Mouse (Mus musculus) v-Abl transformed pro-B cells (cell line): ENCODE measurements around the gene Igsf11.

Experiments used
- in situ Hi-C, 2 experiments: fragments of 400-800 bp; cut with MboI; formaldehyde crosslinking; loops; one replicate each; pipeline ENCODE4 v1.15.1; 2025; ENCODE audit not compliant: unreplicated experiment in 2 of 2

The Igsf11 gene

DNA sequence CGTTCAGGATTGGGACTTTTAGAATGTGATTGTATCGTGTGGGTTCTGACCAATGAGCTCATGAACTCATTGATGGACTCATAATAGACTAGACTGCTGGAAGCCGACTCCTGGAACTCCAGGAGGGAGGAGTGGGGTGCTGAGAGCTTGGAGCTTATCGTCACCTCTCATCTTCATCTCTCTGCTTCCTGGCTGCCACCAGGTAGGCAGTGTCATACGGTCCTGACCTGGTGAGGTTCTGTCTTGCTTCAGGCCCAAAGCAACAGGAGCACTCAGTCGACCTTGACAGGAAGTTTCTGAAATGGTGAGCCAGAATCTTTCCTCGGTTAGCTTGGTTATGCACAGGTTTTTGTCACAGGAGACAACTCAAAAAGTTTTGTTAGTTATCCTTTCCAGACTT is at the start of gene Igsf11:
Gene Igsf11 (plus strand): TSS at position 301 of the 400 bp plus-strand sequence.
- in situ Hi-C loops: no loop called here

DNA sequence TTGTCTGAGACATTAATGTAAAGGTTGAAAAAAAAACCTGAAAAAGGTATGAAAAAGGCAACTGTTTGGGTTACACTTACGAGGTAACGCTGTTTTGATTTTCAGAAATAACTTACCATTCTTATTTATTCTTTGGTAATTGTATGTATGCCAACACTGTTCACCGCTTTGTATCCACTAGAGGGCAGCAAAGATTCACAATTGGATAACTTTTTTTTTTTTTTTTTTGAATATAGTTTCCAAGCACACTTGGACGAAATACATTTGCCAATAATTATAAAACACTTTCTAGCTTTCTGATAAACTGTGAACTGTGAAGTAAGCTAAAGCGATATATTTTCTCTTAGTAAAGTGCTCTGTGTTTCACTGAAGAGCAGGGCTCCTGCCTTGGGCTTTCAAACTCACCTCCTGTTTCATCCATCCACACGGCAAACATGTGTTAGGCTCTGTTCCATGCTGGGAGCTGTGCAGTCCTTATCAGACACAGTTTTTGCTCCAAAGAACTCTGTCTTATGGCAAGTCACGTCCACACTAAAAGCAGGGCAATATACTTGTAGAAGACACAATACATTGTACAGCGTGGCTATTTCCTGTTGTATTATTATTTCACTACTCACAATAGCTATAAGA is 34.2 kb upstream of the Igsf11 start:
- in situ Hi-C loops: loop anchor here (5.0 to 10.0 kb wide), 2 partner anchors 194 to 197 kb away; no protein-coding TSS in a partner anchor

DNA sequence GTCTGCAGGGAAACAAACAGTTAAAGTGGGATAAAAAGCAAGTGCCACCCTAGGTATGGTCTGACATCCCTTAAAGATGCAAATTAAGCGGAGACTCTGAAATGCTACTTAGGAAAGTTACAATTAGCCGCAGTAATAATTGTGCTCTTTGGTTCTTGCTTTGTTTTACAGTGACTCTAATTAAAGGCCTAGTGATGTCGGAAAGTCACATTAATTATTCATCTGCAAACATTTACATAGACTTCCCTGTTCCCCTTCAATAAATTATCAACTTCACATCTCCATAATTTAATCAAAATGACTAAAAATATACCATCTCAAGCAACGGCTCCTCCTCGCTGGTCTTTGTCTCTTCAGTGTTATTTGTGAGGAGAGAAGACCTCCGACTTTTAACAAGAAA is 31.9 kb upstream of the Igsf11 start:
- in situ Hi-C loops: no loop called here

DNA sequence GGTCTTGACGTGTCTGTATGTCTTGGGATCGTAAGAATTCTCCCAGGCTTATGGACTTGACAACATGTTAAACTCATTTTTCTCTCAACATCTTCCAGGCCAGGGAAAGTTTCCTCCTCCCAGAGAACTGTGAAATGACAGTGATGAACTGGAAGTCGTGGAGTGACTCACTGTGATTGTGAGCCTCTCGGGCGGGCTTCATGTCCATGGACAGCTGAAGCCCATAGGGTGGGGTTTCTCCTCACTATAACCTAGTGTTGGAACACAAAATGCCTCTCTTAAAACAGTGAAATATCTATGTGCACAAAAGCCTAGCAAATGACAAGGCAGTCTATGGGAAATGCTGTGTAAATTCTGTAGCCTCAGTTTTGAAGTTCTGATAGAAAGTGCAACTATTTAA is 28.1 kb upstream of the Igsf11 start:
- in situ Hi-C loops: no loop called here

DNA sequence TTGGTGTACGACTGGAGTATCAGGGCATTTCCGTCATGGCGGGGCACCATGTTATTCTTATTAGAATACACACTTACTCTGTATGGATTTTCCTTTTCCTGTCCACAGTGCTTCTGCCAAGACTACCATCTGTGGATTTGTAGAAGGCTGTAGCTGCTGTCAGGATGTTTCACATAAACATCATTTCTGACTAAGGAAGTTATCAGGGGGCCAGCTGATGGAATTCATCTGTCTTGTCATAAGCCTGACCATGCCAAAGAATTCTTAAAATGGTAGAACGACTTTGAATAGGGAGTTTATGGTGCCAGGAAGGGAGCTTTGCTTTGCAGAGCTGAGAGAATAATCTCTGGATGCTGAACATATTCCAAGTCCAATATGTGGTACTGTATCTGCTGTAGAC is 19.2 kb upstream of the Igsf11 start:
- in situ Hi-C loops: no loop called here

DNA sequence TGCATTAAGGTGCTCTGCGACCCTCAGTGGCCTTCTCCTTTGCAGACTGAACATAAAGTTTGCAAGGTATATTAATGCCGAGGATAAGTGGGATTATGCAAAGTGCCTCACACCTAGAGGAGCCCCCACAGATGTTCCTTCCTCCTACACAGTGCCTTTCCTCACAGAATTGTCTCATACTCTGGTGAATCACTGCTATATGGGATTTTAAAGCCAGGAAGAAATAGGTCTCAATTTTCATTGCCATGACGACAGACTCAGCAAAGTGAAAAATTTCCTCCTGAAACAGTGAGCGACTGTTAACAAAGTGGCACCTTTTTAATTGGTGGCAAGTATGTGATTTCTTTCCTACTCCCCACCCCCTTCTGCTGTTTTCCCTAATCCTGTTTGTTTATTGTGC is 18.0 kb upstream of the Igsf11 start:
- in situ Hi-C loops: no loop called here

DNA sequence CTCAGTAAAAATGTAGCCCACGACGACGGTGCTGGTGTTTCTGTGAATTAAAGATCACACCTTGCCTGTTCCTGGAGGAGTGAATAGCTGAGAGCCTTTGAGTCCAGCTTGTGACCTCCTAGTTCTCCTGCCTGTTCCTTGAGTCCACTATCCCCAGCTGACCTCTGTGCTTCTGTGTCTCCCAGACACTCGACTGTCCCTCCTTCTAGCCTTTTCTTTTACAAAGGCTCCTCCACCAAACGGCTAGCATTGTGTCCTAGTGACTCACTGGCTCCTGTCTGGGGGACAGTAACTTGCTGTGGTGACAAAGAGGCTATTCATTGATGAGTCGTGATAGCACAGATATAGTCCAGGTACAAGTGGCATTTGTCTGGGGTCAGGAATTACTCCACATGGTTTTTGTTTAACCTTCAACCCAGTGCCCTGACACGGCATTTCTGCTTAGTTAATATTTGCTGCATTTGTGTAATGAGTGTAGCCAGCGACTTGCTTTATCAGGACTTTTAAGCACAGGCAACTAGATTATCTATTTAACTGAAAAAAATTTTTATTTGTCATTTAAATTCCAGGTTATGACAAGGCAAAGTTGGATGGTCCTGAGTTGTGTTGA is 6.5 kb downstream of the Igsf11 start:
- in situ Hi-C loops: no loop called here

DNA sequence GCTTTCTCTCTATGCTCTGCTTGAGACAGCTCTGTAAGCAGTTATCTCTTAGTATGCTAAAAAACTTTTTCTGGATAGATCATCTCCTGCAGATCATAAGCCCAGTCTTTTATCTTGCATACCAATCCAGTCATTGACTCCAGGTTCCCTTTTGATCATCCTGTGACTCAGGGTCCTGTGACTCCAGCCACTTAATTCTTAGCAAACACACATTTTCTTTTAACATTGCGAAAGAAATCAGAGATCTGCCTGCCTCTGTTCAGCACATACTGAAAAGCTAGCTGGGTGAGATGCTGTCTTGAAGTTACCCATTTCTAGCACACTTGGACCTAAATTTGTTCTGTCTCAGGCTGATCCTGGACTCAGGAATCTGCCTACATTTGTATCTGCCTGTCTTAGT is 7.6 kb downstream of the Igsf11 start:
- in situ Hi-C loops: loop anchor here in 1 of 2 experiments (10.0 kb wide), 1 partner anchor 155 kb away; no protein-coding TSS in a partner anchor

DNA sequence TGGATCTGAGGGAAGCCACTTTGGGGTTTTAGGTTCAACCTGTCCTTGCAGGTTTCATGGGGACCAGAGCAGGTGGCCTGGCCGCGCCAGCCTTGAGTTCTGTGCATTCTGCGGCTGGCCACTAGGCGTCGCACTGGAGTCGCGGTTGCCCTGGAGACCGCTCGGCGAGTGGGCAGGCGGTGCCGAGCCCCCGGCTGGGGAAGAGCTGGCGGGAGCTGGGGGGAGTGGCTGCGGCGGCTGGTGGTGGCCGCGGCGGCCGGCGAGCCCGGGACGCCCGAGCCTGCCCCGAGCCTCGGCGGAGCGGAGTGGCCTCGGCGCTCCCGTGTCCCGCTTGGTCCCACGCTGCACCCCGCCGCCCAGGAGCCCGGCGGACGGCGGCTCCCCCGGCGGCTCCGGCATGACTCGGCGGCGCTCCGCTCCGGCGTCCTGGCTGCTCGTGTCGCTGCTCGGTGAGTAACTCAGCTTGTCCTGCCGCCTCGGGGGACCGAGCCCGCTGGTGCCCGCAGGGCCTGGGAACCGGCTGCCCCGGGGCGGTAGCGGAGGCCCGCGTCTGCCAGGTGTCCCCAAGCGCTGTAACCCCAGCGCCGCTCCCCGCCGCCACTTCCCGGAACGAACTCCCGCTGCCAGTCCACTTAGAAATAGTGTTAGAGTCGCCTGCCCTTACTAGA is 9.8 kb downstream of the Igsf11 start:
- in situ Hi-C loops: loop anchor here in 1 of 2 experiments (10.0 kb wide), 1 partner anchor 153 kb away; no protein-coding TSS in a partner anchor

DNA sequence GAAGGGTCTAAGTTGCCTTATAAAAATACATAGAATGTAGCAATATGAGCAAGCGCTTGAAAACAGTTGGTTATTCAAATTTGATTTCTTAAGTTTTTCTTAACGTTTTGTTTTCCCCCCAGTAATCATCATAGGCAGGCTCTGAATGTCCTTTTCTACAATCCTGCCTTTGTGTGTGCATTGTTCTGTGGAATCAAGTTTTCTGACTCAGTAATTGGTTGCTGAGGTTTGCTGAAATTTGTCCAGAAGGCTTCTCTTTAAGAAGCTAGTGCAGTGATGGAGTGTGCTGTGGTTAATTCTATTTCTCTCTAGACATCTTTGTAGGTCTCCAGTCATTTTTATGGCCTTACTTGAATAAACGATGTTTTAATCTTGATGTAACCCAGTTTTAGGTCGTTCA is 10.5 kb downstream of the Igsf11 start:
- in situ Hi-C loops: loop anchor here in 1 of 2 experiments (10.0 kb wide), 1 partner anchor 152 kb away; no protein-coding TSS in a partner anchor

DNA sequence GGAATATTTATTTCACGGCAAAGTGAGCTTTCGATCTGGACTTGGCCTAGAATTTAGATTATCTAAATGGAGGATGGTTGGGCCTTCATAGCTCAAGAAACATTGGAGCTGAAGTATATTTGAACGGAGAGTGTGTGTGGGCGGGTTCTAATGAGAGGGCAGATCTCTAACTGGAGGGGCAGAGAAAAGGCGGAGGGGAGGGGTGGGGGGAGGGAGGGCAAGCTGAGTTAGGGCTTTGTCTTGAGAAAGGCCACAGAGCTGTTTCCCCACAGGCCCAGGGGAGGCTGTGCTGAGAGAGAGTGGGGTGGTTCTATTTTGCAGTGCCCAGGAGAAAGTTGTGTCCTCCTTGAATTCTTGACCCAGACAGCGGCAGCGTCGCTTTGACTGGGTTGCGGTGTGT is 11.7 kb downstream of the Igsf11 start:
- in situ Hi-C loops: loop anchor here in 1 of 2 experiments (10.0 kb wide), 1 partner anchor 151 kb away; no protein-coding TSS in a partner anchor

DNA sequence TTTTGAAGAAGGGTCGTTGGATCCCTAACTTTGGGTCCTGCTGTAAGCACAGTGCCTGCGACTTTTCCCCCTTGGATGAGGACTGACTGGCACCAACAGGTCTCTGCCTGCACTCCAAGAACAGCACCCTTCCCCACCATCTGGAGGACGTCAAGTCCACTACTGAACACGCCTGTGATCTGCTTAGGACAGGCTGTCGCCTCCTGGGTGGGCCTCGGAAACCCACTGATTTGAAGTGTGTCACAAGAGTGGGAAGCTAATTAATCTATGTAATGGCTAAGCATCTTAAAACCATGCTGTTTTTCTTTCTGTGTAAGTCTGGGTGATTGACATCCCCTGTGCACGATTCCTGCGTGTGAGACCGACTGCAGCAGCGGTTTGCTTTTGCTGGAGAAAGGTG is 13.4 kb downstream of the Igsf11 start:
- in situ Hi-C loops: loop anchor here in 1 of 2 experiments (10.0 kb wide), 1 partner anchor 149 kb away; no protein-coding TSS in a partner anchor

DNA sequence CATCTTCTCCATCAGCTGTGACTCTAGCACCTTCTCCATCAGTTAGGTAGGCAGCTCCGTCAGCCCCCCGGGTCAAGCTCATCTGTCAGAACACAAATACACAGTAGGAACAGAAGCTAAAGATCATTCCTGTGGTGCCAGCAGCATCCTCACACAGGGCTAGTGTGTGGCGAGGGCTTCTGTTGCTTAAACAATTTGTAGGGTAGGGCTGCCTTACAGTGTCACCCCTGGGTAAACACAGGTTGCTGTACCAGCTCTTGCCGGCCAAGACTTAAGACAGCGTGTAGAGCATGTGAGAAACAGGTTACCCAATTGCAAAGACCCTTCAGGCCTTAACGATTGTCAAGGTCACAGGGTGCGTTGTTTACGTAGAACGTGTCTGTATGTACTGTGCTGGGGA is 15.8 kb downstream of the Igsf11 start:
- in situ Hi-C loops: loop anchor here in 1 of 2 experiments (10.0 kb wide), 1 partner anchor 146 kb away; no protein-coding TSS in a partner anchor

DNA sequence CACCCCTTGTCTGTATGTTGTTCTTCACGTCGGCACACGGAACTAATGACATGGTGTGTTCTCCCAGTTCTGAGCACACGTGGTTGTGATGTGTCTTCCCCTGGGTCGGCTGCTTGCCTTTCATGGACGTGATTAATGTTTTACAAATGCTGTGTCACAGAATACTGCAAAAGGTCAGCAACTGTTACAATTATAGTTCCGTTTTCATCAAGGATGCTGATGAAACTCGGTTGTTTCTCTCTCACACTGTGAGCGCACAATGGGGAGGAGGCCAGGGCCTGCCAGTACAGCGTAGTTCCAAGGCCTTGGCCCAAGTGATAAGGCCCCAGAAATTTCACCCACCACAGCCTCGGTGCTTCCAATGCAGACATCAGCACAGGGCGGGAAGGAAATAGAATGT is 17.0 kb downstream of the Igsf11 start:
- in situ Hi-C loops: loop anchor here in 1 of 2 experiments (10.0 kb wide), 1 partner anchor 145 kb away; no protein-coding TSS in a partner anchor

DNA sequence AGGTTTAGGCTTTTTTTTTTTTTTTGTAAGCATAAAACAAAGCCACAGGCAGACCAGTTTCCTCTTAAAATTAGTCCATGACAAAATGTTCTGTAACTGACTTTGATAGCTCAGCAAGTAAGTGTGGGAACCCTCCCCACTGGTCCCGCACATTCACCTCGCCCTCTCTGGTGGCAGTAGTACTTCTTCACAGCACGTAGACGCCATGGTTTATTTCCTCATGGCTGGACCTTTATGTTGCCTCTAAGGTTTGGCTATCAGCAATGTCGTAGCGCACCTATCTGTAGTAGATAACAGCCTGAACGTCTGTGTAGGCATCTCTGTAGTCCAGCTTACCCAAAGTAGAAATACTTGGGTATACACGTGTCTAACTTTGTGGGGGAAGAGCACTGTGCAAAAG is 17.6 kb downstream of the Igsf11 start:
- in situ Hi-C loops: no loop called here

DNA sequence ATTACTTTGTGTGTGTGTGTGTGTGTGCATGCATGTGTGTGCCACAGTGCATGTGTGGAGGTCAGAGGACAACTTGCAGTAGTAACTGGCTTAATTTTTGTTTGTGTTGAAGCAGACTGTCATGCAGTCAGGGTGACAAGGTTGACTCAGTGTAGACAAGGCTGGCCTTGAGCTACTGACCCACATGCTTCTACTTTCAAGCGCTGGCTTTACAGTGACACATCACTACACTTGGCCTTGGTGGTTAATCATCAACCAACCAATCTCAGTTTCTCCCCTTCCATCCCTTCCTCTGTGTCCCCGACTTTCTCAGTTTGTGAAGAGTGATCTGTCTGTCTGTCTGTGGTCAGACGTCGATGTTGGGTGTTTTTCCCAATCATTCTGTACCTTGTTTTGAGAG is 23.0 kb downstream of the Igsf11 start:
- in situ Hi-C loops: no loop called here

DNA sequence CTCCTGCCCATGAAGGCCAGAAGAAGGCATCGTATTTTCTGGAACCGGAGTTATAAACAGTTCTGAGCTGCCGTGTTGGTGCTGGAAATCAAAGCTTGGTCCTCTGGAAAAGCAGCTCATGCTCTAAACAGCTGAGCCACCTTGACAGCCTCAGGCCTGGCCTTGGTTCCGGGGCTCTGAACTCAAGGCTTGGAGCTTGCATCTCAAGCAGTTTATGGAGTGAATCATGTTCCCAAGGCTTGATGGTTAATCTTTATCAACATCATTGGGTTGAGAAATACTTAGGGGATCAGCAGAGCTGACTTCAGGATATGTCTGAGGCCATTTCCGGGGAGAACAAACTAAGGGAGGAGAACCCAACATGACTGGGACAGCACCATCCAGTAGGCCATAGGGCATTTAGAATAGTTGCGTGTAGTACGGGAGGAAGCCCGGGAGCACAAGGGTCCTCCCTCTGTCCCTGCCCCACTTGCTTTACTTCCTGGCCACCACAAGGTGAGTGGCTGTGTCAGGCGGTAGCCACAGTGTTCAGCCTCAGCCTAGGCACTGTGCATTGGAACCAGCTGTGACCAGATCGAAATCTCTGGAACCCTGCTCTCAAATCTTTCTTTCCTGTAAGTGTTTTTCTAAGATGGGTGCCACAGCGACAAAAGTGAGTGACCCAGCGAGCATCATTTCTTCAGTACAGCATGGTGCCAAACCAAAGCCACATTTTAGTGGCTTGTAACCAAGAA is 23.7 kb downstream of the Igsf11 start:
- in situ Hi-C loops: no loop called here

DNA sequence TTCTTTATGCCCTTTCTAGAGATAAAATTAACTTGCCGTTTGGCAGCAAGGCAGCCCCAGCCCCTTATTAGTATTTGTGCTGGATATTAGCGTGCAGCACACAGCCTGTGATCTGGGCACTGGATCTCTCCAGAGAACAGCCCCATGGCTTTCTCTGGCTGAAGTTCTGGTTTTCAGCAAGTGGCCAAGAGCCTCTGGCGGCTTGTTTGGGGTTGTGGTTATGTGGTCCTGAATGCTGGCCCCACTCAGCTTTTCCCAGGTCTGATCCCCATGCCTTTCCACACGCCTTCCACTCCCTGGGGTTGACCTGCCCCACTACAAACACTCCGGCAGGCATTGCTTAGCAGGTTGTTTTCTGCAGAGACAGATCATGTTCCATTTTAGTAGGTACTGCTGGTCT is 24.4 kb downstream of the Igsf11 start:
- in situ Hi-C loops: no loop called here

DNA sequence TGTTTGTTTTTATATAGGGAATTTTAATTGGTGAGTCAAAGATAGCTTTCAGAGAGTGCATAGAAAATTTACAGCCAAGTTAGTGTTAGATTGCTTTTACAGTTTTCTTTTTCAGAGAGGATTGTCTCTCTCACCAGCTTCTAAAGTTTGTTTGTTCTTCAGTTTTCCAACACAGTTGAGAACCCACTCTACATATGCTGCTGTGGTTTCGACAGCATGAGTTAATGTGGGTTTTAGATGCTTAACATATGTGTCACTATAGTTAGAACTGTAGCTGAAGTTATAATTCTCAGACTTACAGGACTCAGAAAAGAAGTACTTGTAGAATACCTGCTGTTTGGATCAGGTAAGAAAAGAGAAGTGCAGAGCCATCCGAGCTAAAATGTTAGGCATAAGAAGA is 25.6 kb downstream of the Igsf11 start:
- in situ Hi-C loops: no loop called here

DNA sequence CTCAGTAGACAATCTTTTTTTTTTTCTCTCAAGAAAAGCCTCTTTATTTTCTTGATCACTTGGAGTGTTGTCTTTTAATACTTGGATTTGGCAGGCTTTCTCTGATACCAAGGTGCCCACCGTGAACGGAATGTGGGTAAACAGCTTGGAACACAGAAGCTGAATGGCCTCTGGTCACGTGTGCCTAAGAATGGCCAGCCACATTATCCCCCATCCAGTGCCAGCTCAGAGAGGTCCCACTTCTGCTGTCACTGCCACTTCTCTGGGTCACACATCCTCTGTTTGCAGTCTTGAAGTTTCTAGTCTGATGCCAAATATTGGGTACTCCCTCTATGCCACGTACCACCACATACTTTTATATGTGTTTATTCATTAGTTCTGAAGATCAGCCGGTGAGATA is 28.0 kb downstream of the Igsf11 start:
- in situ Hi-C loops: no loop called here

DNA sequence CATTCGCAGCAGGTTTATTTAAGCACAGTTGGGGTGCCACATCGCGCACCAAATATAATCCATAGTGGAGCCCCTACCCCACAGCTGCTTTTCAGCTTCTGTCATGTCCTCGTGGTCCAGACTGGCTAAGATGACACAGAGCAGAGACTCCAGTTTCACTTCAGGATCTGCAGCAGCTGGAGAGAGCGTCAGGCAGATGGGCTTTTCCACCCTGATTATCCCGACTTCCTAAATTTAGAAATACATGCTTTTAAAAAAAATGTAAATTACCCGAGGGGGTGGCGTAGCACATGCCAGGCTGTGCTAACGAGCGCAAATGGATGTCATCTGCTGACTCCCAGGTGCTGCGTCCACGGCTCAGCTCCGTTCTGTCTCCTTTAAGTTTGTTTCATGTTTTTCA is 32.5 kb downstream of the Igsf11 start:
- in situ Hi-C loops: no loop called here
